Mouse (Mus musculus): Measurements from ENCODE around the gene Ptprn. TPM values are rescaled to one million over a fixed set of nuclear protein-coding genes. Genes with fewer than 3 reads are reported as not detected.

Ptprn gene
- polyA plus RNA-seq, 1 experiment: 15.3 TPM

DNA sequence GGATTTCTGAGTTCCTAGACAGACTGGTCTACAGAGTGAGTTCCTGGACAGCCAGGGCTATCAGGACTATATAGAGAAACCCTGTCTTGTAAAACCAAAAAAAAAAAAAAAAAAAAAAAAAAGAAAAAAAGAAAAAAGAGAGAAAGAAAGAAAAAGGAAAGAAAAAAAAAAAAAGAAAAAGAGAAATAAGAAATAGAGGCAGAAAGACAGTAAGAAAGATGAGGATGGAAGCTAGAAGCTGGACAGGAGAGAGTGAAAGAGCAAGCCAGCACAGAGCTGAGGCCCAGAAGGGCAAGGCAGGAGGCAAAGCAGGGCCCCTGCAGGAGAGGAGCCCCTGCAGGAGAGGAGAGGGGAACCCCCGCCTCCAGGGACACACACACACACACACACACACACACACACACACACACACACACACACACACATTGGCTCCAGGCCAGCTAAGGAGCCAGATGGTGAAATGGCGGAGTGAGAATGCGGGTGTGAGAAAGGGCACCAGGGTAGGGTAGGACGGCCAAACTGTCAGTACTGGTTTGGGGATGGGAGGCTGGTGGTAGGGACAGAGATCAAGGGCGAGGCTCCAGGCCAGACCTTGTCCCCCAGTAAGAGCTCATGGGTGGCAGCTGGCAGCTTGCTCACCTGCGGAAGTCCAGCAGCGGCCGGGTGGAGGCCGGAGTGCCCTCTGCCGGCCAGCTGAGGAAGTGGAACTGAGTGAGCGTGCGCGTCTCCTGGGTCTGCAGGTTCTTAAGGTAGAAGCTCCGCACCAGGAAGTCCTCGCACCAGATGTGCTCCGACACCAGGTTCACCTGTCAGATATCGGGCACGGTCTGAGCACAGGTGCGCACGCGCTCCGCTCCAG, 13.0 kb downstream of the Ptprn start:
- H3K27me3 ChIP-seq (ENCODE audit: control insufficient read depth, insufficient read depth, insufficient read length): no peaks in the 10 kb centered on the region
- no peaks in the 10 kb centered on the region for H3K36me3 ChIP-seq (ENCODE audit: control insufficient read depth, insufficient read depth)
- H3ac ChIP-seq (ENCODE audit: control insufficient read depth, insufficient read length, low read depth): no peak overlapping the region
- peak; percentile 88 for TF ChIP-seq CTCF (IDR thresholded peaks at IDR 0.05; ENCODE audit: control insufficient read depth, insufficient read depth, insufficient read length)
- no peak for TF ChIP-seq FOSL1 (IDR thresholded peaks at IDR 0.05; ENCODE audit: insufficient read depth, low read length, poor library complexity, severe bottlenecking)
- TF ChIP-seq MYOD1 (IDR thresholded peaks at IDR 0.05; ENCODE audit: control insufficient read depth, insufficient read length, low read depth): peak; percentile 22
- no peak for TF ChIP-seq USF1 (IDR thresholded peaks at IDR 0.05; ENCODE audit: low read depth)
- no peaks in the 10 kb centered on the region for H3K79me2 ChIP-seq (ENCODE audit: control insufficient read depth, insufficient read depth)
- H3K4me3 ChIP-seq (ENCODE audit: insufficient read depth, poor library complexity, severe bottlenecking): no peak overlapping the region
- H3K79me3 ChIP-seq (ENCODE audit: low read depth): no peaks in the 10 kb centered on the region

DNA sequence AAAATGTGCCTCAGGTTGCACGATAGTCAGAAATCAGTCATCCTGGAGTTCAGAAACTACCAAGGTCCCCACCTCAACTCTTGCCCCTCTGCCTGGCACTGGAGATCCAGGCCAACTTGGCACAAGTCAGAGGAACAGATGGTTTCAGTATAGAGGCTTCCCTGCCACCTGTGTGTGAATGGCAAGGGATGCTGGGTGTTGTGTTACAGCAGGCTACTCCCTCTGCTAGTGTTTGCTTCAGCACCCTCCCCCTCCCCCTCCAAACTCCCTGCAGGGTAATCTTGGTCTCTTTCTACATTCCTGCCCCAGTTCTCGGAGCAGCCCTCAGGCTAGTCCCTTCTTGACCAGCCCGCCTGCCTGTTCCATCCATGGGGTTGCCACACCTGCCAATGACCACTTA, 13.8 kb downstream of the Ptprn start:
- H3K36me3 ChIP-seq (ENCODE audit: control insufficient read depth, insufficient read depth): no peaks in the 10 kb centered on the region
- H3K27me3 ChIP-seq (ENCODE audit: control insufficient read depth, insufficient read depth, insufficient read length): no peaks in the 10 kb centered on the region
- H3K79me3 ChIP-seq (ENCODE audit: low read depth): no peaks in the 10 kb centered on the region
- no peaks in the 10 kb centered on the region for H3K79me2 ChIP-seq (ENCODE audit: control insufficient read depth, insufficient read depth)
- H3ac ChIP-seq (ENCODE audit: control insufficient read depth, insufficient read length, low read depth): no peak overlapping the region
- no peak overlapping the region for H3K4me3 ChIP-seq (ENCODE audit: insufficient read depth, poor library complexity, severe bottlenecking)
- TF ChIP-seq MYOG (IDR thresholded peaks at IDR 0.05; ENCODE audit: control insufficient read depth, extremely low read depth, insufficient read length) (no peak), CTCF (IDR thresholded peaks at IDR 0.05; ENCODE audit: control insufficient read depth, insufficient read depth, insufficient read length) (no peak), CEBPB (IDR thresholded peaks at IDR 0.05; ENCODE audit: low read depth) (no peak)

DNA sequence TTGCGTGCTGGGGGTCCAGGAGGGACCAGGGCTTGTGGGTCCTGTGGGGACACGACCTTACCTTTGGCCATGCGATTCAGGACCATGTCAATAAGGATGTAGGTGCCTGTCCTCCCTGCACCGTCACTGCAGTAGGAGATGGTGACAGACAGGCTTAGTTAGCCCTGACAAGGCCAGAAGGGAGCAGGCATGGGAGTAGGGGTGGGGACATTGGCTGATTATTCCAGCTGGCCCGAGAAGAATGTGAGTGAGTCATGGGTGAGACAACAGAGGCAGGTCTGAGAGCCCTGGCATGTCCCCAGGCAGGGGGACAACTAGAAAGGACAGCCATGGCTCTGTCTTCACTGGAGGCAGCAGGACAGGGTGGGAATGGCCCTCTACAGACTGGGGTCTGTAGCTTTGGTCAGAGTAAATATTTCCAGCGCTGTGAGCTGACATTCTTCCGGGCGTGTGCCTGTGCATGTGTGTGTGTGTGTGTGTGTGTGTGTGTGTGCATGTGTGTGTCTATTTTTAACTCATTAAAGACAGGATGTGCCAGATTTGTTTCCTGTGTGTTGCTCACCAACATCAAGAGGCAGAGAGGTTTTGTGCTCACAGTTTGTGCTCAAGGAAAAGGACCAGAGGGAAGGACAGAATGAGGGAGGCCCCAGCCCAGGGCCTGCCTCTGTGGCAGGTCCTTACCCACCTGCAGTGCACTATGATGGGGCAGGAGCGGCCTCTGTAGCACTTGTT, 16.1 kb downstream of the Ptprn start:
- H3K79me3 ChIP-seq (ENCODE audit: low read depth): no peaks in the 10 kb centered on the region
- no peaks in the 10 kb centered on the region for H3K36me3 ChIP-seq (ENCODE audit: control insufficient read depth, insufficient read depth)
- no peak overlapping the region for H3K4me3 ChIP-seq (ENCODE audit: insufficient read depth, poor library complexity, severe bottlenecking)
- peak overlapping the region; percentile 42 for H3ac ChIP-seq (ENCODE audit: control insufficient read depth, insufficient read length, low read depth)
- no peaks in the 10 kb centered on the region for H3K79me2 ChIP-seq (ENCODE audit: control insufficient read depth, insufficient read depth)
- H3K27me3 ChIP-seq (ENCODE audit: control insufficient read depth, insufficient read depth, insufficient read length): no peaks in the 10 kb centered on the region
- peak; percentile 44 for TF ChIP-seq MYOD1 (IDR thresholded peaks at IDR 0.05; ENCODE audit: control insufficient read depth, insufficient read length, low read depth)
- peak; percentile 37 for TF ChIP-seq MAX (IDR thresholded peaks at IDR 0.05)
- TF ChIP-seq CEBPB (IDR thresholded peaks at IDR 0.05; ENCODE audit: low read depth): no peak
- peak; percentile 73 for TF ChIP-seq FOSL1 (IDR thresholded peaks at IDR 0.05; ENCODE audit: insufficient read depth, low read length, poor library complexity, severe bottlenecking)
- no peak for TF ChIP-seq USF1 (IDR thresholded peaks at IDR 0.05; ENCODE audit: low read depth)
- TF ChIP-seq CTCF (IDR thresholded peaks at IDR 0.05; ENCODE audit: control insufficient read depth, insufficient read depth, insufficient read length): no peak

DNA sequence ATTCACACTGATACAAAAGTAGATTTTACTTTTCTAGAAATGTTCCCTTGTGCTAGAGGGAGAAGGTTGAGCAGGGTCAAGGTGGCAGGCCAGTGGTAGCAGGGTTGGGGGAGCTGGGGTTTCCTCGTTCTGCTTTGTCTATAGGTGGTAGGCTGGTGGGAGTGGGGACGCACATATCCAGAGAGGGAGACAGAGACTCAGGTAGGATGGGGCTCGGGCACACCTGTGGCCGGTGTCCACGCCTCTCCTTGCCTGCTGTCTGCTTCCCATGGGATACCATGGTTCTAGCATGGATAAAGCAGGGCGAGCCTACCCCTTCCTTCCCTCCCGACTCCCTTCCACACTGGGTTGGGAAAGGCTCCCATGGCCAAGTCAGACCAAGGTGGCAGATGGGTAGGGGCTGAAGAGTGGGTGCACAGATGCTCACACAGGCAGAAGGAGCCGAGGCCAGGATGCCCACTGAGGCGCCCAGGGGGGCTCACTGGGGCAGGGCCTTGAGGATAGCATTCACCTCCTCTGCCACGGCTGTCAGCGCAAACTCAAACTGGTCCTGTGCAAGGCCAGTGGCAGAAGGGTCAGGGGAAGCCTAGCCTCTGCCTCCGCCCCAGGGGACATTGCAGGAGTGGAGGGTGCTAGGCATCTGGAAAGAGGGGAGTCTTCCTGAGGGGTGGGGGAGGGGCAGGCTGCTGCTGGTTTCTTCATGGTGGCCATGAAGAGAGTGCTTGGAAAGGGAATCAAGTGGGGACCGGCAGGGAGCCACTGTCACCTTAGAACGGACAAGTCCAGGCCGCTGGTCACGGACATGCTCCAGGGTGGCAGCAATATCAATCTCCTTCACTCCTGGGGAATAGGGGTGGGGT, 17.0 kb downstream of the Ptprn start:
- H3K4me3 ChIP-seq (ENCODE audit: insufficient read depth, poor library complexity, severe bottlenecking): no peak overlapping the region
- no peaks in the 10 kb centered on the region for H3K27me3 ChIP-seq (ENCODE audit: control insufficient read depth, insufficient read depth, insufficient read length)
- H3K36me3 ChIP-seq (ENCODE audit: control insufficient read depth, insufficient read depth): no peaks in the 10 kb centered on the region
- no peak overlapping the region for H3ac ChIP-seq (ENCODE audit: control insufficient read depth, insufficient read length, low read depth)
- no peak for TF ChIP-seq FOSL1 (IDR thresholded peaks at IDR 0.05; ENCODE audit: insufficient read depth, low read length, poor library complexity, severe bottlenecking)
- no peak for TF ChIP-seq MYOD1 (IDR thresholded peaks at IDR 0.05; ENCODE audit: control insufficient read depth, insufficient read length, low read depth)
- no peak for TF ChIP-seq MAX (IDR thresholded peaks at IDR 0.05)
- no peak for TF ChIP-seq MYOG (IDR thresholded peaks at IDR 0.05; ENCODE audit: control insufficient read depth, extremely low read depth, insufficient read length)
- TF ChIP-seq CEBPB (IDR thresholded peaks at IDR 0.05; ENCODE audit: low read depth): no peak
- TF ChIP-seq CTCF (IDR thresholded peaks at IDR 0.05; ENCODE audit: control insufficient read depth, insufficient read depth, insufficient read length): no peak
- no peak for TF ChIP-seq USF1 (IDR thresholded peaks at IDR 0.05; ENCODE audit: low read depth)
- H3K79me3 ChIP-seq (ENCODE audit: low read depth): no peaks in the 10 kb centered on the region
- no peaks in the 10 kb centered on the region for H3K79me2 ChIP-seq (ENCODE audit: control insufficient read depth, insufficient read depth)

DNA sequence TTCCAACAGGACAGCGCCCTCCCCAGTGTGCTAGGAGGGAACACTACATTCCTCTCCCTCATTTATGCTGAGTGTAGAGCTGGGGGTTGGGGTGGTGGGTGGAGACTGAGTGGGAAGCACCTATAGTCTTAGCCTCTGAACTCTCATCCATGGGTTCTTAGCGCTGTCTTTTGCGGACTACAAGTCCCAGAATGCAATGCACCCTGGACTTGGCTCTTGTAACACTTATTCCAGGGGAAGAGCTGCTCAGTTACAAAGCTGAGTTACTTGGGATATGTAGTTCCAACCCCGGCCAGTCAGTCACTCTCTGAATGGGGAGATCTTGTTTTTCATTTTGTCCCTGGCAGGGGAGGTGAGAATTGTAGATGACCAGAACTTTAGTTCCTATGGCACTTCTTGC, 19.5 kb downstream of the Ptprn start:
- Histone ChIP-seq H3K4me3 (ENCODE audit: insufficient read depth, poor library complexity, severe bottlenecking) (no peak overlapping the region), H3K79me3 (ENCODE audit: low read depth) (no peaks in the 10 kb centered on the region), H3K79me2 (ENCODE audit: control insufficient read depth, insufficient read depth) (no peaks in the 10 kb centered on the region), H3ac (ENCODE audit: control insufficient read depth, insufficient read length, low read depth) (no peak overlapping the region), H3K27me3 (ENCODE audit: control insufficient read depth, insufficient read depth, insufficient read length) (no peaks in the 10 kb centered on the region), H3K36me3 (ENCODE audit: control insufficient read depth, insufficient read depth) (peaks cover 8% of the 10 kb centered on the region)
- TF ChIP-seq FOSL1 (IDR thresholded peaks at IDR 0.05; ENCODE audit: insufficient read depth, low read length, poor library complexity, severe bottlenecking): no peak
